Mouse (Mus musculus): ENCODE measurements around the gene Uvrag.

Gene Uvrag

DNA sequence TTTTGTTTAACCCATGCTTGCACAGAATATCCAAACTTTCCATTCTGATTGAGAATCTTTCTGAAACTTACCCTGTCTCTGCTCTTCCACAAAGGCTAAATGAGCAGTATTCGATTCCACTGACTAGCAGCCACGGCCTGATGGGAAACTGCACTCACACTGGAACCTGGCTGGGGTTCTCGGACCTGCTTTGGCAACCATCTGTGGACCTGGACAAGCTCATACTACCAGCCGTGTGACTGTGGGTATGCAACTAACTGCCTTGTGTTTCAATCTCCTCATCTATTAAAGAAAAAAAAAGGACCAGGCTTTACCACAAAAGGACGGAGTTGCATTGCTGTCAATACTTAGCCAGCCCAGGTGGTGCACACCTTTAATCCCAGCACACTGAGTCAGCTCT lies 80.5 kb downstream of the Uvrag start:
- DNase-seq (ENCODE audit: low read depth, low spot score), result no peak

DNA sequence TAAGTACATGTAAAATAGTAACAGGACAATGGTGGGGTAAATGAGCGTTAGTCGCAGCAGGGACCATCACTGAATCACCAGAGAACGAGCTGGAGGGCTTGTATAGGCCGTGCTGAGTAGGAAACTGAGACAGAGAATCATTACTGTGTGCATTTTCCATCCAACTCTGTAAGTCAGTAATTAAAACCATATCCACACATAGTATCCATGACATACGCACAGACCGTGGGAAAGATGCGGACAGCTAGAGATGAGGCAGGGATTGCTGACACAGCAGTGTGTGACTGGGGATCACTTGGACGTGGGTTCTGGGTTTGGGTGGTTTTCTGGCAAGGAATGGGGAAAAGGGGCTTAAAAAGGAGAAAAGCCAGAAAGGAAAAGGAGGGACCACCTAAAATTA lies 81.0 kb downstream of the Uvrag start:
- DNase-seq (ENCODE audit: low read depth, low spot score), result no peak

DNA sequence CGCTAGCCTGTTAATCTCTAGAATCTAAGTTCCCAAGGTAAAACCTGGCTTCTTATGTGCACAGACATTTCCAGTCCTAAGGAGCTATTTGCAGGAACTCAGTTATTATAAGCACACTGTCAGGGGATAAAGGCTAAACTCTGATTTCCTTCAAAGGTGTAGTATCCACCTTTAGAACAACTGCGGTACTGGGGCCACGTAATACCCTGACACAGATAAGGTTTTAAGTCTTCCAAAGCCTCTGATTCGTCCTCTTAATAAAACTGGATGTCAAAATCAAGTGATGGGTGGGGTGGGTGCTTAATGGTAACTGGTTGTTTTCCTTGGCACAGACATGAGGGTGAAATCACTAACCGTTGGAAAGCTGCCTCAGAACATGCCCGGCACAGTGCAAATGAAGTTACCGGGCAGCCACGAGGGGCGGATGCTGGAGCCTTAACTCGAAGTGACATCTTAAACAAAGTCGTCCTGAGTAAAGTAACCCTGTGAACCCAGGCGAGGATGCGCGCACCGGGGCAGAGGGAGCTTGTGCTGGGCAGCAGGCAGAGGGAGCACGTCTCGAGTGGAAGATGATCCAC lies 83.8 kb downstream of the Uvrag start:
- no peak for DNase-seq (ENCODE audit: low read depth, low spot score)

DNA sequence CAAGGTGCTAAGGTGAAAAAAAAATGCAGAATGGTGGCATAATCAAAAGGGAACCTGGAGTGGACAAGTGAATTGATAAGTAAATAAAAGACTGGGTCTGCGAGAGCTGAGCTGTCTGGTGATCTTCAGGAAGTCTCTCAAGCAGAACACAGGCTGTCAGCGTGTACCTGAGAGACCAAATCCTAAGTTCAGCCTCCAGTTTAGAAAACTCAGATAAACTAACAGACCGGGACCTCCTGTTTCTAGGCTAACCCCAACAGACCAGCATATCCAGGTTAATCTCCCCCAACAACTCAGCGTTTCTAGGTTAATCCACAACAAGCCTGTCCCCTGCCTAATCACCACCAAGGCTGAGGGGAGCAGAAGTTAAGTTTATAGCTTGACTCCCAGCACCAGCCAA lies 87.3 kb downstream of the Uvrag start:
- DNase-seq (ENCODE audit: low read depth, low spot score), result no peak

DNA sequence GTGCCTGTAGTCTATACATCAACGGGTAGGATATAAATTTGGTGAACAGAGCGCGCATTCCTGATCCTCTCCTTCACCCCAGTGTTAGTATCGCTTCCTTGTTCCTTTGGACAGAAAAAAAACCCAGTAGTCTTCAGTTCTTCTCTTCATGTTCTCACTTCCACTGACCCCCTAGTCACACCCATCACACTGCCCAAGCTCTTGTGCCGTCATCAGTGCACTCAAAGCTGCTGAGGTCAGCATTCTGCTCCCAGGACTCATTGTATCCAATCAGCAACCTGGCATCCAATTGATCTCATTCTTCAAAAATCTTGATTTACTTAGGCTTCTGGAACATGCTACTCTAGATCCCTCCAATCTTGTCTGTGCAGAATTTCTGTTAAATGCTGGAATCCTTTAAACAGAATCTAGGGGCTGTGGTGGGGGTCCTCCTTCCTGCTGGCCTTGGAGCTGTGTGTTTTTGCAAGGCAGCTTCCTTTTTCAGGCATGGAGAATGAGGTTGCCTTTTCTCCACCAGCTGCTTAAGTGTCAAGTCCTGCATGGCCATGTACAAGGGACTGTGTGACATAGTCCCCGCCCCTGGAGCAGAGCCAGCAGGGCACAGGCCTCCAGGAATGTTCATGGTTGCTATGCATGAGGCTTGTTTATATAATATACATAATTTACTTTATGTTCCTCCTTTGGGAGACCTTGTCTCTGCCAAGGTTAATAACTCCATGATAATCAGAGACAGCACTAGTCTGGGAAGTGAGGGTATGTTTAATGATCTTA lies 88.3 kb downstream of the Uvrag start:
- DNase-seq (ENCODE audit: low read depth, low spot score), result no peak

DNA sequence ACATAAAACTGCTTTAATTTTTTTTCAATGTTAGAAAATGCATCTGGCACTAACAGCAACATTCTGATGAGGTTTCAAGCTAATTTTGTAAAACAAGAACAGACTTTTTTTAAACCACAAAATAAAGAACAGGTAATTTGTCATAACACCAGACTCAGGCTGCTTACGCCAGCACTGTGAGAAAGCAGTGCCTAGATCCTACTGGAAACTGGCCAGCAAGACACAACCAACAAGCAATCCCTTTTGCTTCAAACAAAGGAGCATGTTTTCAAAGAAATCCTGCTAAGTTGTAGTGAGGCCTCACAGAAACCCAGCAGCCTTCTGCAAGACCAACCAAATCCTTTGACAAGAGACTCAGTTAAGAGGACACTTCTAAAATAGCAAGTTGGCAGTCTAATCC lies 90.1 kb downstream of the Uvrag start:
- DNase-seq (ENCODE audit: low read depth, low spot score), result no peak

DNA sequence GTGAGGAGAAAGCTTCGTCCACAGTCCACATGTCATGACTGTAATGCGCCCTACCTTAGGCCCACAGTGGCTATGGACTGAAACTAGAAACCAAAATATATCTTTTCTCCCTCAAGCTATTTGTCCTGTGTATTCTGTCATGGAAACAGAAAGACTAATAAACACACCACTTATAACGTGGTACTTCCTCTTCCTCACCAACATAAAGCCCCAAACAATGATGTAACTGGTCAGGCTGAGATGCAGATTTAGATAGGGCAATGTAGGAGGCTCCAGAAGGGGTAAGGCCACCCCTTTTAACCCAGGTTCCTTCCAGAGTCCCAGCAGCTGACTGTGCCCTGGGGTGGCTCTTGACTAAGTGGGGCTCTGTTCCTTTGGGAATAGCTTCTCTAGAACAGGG lies 91.0 kb downstream of the Uvrag start:
- DNase-seq (ENCODE audit: low read depth, low spot score), result no peak

DNA sequence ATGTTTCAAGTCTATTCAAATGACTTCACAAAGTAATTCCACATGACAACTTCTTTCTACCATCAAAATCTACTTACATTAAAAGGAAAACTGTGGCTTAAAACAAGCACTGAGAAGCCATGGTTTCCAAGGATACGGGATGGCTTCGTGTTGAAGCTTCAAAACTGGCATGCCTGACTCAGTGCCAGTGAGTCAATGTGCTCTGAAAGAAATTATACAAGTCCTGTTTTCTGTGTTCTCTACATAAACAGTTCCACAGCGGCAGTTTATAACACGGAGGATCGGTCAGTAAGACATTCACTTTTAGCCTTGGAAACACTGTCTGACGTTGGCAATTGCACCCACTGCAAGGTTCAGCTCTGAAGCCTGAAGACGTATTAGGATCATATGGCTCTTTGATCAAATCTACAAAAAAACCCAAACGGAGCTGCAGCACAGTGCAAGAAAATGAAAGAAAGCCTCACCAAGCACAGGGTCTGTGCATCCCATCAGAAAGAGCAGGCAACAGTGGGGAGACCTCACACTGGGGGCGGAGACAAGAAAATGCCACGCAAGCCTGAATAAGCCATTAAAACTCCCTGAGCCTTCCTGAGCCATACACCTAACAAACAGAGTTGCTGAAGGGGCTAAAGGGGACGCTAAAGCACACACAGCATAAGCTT lies 94.3 kb downstream of the Uvrag start:
- DNase-seq (ENCODE audit: low read depth, low spot score), result no peak

DNA sequence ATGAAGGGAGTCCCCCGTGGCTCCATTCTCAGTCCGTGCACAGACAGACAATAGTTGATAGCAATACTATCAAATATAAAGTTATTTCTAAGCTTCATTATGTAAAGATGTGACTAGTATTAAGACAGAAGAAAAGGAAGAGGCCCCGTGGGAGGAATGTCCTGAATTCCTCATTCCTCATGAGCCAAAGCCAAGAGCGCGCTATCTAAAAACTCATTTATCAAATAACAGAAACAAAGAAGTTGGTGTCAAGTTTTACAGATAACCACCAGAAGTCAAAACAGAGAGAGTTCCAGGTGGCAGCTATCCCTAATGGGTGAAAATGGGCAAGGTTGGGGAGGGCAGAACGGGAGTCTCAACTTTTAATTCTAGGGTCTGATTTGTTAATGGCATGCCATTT lies 95.4 kb downstream of the Uvrag start:
- no peak for DNase-seq (ENCODE audit: low read depth, low spot score)

DNA sequence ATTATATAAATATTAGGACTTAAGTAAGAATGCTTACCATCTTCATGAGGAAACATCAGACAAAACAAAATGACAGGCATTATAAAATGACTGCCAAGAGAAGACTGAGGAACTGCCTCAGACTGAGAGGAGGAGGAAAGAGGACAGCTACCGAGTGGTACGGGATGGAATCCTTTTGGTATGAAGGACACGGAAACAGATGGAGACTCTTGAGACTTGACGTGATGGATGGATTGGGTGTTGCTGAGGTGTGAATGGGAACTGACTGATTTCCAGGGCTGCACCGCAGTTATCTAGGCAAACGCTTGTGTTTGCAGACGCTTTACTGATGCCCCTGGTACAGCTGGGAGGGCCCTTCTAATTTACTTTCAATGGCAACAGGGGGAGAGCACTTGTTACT lies 97.0 kb downstream of the Uvrag start:
- no peak for DNase-seq (ENCODE audit: low read depth, low spot score)

DNA sequence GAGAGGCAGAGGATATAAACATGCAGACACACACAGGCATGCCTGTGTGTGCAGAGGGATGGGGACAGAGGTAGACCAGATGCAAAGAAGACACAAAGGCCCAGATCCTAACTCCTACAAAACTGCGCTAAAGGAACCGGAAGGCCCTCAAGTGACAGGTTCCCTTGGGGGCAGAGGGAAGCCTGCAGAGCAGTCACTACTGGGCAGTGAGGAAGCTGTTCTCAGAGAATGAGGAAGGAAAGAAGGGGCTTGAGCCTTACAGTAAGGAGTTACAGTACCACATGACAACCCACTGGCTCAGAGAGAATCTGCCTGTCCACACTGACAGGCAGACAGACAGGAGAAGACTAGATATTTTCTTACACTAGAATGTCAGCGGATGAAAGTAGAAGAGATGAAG lies 97.6 kb downstream of the Uvrag start:
- no peak for DNase-seq (ENCODE audit: low read depth, low spot score)

DNA sequence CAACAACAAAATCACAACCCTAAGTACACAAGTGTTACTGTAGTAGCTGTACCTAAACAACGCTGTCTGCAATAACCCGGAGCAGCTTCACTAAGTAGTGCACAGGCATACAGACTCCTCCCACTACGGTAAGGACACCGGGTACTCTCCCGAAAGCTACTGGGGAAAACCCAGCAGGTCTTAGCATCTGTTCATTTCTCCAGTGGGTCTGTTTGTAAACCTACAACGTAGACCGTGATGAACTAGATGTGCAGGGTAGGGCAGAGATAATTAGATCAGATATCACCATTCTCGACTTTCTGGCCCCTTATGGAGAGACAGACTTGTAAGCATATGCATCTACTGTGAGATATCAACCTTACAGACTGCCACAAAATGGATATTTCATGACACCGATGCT lies 99.1 kb downstream of the Uvrag start:
- no peak for DNase-seq (ENCODE audit: low read depth, low spot score)

DNA sequence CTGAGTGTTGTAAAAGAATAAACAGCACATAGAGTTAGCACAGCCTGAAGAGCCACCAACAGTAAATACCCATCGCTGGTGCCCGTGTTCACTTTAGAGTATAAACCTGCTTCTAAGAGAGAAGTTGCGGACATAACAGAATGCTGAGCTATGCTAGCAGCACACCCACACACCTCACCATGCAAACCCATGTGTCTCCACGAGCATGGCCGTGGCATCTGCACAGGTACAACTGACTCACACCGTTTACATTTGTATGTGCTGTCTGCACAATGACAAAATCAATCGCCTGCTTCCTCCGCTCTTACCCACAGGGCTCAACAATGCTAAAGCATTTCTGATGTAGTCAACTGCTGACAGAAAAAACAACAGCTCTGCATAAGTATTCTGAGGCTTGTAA lies 101.0 kb downstream of the Uvrag start:
- no peak for DNase-seq (ENCODE audit: low read depth, low spot score)

DNA sequence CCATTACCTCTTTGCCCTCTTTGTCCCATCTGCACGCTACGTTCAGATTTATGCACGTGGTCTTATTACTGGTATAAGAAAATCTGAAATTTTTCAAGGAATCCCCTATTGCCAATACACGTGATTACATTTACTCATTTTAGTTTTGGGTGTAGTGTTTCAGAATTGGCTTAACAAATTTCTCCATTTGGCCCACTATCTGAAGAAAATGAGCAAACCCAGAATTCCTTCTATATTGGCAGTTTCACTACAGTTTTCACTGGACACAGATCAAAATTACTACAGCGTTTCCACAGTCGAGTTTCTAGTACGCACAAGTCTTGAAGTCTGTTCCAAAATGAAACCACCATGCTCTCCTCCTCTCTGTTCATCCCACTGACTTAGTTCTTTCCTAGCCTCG lies 104.7 kb downstream of the Uvrag start:
- no peak for DNase-seq (ENCODE audit: low read depth, low spot score)

DNA sequence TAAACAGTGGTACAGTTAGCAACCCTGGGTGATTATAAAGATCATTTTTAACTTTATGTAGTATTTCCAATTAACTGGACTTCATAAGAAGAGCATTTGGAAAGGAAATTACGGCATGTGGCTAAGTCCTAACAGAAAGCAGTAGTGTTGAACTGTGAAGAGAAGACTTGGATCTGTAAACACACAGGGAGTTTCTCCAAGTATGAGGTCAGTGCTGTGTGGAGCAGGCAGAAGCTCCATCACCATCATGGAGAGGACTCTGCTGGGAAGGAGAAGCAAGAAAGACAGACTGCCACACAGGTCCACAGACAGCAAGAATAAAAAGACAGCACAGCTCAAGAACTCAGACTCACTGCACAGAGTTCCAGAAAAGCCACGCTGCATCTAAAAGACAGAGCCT lies 106.0 kb downstream of the Uvrag start:
- DNase-seq (ENCODE audit: low read depth, low spot score), result no peak

DNA sequence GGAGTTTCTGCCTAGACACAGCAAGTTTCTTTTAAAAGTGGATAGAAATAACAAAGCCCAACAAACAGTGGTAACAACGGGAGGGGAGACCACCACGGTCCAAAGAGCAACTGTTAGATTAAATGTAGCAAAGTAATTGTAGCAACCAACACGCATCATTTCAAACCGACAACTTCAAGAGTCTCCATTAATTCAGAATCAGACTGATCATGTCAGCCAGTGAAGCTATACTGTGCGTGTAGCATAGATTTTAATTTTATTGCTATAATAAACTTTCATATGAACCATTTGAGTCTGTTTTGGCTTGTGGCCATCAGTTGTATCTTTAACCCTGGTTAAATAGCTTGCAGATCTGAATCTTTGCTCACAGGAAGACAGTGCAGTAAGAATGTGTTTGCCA lies 107.1 kb downstream of the Uvrag start:
- no peak for DNase-seq (ENCODE audit: low read depth, low spot score)

DNA sequence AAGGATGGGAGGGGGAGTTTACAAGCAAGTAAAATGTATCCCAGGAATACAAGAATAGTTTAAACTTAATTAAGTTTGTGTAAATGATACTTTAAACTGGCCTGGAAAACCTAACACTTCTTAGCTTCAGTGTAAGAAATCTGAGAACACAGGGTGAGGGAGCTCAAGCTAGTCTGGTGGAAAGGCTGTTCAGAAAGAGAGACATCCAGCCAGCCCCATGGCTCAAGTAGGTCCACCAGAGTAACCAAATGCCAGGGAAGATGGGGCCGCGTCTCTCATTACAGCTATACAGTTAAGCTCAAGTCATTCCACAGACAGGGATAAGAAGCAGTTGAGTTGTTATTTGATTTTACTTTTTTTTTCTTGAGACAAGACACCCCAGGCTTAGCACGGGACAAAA lies 107.6 kb downstream of the Uvrag start:
- no peak for DNase-seq (ENCODE audit: low read depth, low spot score)

DNA sequence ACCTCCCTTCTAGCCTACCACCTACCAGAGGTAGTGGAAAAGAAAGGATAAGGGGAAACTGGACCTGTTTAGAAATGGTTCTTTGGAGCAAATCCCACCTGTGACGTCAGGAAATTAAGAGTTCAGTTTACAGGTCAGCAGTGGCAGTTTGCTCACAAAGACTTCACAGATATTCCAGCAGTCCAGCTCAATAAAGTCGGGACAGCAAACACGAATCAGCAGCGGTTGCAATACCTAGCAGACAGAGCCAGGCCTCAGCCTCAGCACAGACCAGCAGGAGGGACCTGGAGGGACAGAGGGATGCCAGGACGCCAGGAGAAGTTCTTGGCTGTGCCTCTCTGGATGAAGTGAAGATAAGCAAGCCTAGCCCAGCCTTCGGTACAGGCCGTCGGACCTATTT lies 108.9 kb downstream of the Uvrag start:
- DNase-seq (ENCODE audit: low read depth, low spot score), result no peak

DNA sequence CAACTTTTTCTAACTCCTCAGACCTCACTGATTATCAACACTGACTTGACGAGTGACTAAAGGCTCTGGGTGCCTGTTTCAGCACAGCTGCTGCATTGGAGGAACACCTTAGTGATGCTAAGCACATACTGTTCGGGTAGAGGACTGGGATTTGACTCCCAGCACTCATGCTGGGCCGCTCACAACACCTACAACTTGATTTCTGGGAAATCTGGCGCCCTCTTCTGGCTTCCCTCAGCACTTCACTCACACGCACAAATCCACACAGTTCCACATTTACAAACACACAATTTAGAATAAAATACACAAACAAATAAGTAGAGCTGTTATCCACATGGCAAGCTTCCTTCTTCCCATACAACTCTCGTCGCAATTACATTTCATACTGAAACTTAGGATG lies 112.8 kb downstream of the Uvrag start:
- DNase-seq (ENCODE audit: low read depth, low spot score), result no peak

DNA sequence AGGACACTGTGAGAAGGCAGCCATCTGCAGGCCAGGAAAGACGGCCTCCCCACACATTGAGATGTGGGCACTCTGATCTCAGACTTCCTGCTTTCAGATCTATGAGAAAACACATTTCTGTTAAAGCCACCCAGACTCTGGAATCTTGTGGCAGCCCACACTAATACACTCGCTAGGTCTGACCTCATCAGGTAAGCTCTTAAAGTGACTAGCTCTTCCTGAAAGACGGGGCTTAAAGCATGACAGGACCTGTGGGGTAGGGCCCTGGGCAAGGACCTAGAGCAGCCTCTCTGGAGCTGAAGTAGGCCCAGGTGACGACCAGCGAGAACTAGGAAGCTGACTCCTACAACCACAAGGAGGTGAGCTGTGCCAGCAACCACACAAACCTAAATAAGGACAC lies 113.8 kb downstream of the Uvrag start:
- DNase-seq (ENCODE audit: low read depth, low spot score), result no peak

DNA sequence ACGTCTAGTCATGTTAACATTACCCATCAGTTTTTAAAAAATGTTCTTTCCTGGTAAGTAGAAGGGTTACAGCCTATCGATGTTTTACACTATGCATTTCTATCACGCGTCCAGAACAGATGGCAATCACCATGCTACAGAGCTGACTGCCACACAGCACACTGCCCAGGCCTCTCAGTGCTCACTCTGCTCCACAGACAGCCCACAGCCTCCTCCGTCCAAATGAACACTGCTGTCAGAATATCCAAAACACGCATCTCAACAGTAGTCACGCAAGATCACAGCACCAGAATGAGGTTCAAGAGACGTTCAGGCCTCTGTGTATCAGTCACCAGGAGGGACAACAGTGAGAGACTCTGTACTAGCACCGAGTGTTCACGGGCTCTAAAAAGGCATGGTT lies 115.0 kb downstream of the Uvrag start:
- DNase-seq (ENCODE audit: low read depth, low spot score), result no peak

DNA sequence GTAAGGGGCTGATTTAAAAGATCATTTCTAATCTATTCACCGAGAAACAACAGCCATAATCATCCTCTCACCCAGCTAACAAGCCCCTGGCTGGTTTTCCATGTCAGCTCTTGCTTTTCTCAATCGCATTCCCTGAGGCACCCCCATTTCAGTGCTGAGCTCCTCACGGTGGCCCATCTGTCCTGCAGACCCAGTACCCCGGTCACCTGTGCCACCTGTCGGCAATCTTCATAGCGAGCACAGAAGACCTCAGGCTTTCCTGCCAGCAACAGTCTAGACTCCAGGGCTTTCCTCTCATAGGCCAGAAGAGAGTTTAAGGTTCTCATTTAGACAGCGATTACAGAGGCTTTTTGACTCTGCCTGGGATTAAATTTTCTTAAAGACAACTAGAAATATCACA lies 115.7 kb downstream of the Uvrag start:
- DNase-seq (ENCODE audit: low read depth, low spot score), result no peak

DNA sequence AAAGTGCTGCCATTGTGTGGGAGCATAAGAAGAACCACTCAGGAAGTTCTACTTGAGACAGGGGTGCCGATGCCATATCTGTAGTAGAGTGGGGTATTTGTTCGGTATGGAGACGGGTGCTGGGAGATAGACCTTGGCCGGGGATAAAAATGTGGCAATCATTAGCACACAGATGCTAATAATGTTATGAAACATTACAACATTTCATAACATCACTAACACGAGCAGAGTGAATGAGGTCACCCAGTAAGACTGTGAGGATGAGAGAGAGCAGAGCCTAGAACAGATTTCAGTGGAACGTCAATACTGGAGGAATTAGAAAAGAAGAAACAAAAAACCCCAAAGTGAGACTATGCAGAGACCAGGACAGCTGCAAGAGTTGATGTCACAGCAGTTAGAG lies 116.2 kb downstream of the Uvrag start:
- no peak for DNase-seq (ENCODE audit: low read depth, low spot score)
